Mouse (Mus musculus) layer of hippocampus, adult 18-20 months (tissue): ENCODE measurements around the gene Lrrc26. TPM values are rescaled to one million over a fixed set of nuclear protein-coding genes. Genes with fewer than 3 reads are reported as not detected.
A peak's percentile ranks its signal among the peaks of the same experiment; 100 is the strongest.
"Not testable (repeated sequence)": the region's sequence is repeated elsewhere in the genome, so short reads cannot be mapped to it uniquely, and the experiment has no call there.

Experiments used
- DNase-seq, 2 experiments: peaks; one replicate each; pipeline ENCODE4 v3.0.0; 2022; ENCODE audit warnings: low spot score in 2 of 2
- long read RNA-seq: library from polyadenylated mRNA; stranded (forward); transcript quantifications from one replicate; pipeline ENCODE4 v2.0.0, GENCODE M21; 2021
- total RNA-seq, 2 experiments: library from RNA; stranded (reverse); gene quantifications; 2 replicates each; pipeline ENCODE4 v1.2.3; 2021

Lrrc26 gene
- not detected for total RNA-seq
- long read RNA-seq: 0 reads

DNA sequence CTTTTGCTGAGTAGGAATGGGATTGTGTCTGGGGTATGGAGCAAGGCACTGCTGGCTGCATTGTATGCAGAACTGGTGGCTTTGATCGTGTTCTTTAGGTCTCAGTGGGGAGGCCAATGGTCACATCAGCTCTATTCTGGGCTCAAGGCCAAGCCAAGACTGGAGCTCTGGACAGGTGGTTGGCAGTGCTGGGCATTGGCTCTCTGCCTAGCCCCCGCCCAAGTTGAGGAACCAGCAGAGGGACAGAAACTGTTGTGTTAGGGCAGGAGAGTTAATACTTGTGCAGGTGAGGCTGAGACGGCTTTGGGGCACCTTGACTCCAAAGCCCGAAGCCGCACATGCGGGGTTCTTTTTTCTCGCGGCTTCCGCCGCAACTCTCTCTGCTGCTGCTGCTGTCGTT lies at the start of gene Lrrc26:
Lrrc26 (plus strand) TSS at position 265 of the 400 bp plus-strand sequence.
- no peak for DNase-seq

GRCm38 (mm10) chr2:25240310-25240709 lies 49.4 kb upstream of the Lrrc26 start:
- no peak for DNase-seq

DNA sequence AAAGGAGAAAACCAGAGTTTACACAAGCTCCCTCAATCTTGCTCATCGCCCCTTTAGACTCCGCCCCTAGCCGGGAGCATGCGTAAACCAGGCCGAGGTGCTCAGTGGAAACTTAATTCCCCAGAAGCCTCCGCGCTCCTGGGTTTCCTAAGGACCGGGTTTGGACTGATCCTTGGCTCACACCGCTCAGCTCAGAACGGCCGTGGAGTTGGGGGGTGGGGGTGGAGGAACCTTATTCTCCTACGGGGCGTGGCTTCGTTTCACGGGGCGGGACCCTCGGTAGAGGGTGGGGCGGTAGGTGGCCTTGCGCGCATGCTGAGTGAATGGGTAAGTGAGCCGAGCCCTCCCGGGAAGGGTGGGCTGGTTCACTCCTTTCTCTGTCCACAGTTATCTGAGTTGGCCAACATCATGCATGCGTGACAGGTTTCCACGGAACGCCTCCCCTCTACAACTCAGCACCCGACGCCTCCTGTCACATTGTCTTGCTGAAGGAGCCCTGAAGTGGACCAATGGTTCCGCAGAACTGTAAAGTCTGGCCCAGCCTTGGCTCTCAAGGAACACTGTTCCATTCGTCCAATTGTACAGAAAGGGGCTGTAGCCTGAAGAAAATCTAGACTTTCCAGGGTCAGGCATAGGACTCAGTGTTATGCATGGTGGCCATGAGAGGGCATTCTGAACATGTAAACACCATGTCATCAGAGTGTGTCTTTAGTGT lies 48.8 kb upstream of the Lrrc26 start:
- peak; percentile 58 to 77 for DNase-seq

DNA sequence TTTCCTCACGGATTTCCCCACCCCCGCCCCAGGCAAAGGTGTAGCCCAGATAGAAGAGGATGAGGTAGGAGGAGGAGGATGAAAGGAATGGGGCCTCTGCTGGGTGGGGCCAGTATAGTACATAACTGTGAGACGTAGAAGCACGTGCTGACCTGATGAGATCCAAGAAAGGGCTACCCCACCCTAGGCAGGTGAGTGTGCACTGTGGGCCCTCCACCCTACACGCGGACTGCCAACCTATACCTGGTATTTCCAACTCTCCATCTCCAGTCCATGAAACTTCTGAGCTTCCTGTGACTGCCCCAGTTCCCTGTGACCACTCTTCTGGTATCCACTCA lies 48.3 kb upstream of the Lrrc26 start:
- no peak for DNase-seq

GRCm38 (mm10) chr2:25242101-25242506 lies 47.6 kb upstream of the Lrrc26 start, which contains the start of the genes Rnf208 and Cysrt1:
Gene Rnf208 (plus strand): TSS chr2:25242255.
Gene Cysrt1 (minus strand): TSS chr2:25242452.
- DNase-seq: peak in 1 of 2 experiments; percentile 50

DNA sequence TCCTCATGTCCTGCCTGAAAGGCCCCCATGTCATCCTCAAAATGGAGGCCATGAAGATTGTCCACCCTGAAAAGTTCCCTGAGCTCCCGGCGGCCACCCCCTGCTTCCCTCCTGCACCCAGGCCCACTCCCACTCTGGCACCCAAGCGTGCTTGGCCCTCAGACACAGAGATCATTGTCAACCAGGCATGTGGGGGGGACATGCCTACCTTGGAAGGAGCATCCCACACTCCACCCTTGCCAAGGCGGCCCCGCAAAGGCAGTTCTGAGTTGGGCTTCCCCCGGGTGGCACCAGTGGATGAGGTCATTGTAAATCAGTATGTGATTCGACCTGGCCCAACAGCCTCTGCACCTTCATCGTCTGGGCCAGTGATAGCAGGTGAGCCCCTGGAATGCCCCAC lies 46.4 kb upstream of the Lrrc26 start:
- DNase-seq: no peak

GRCm38 (mm10) chr2:25244144-25244543 lies 45.6 kb upstream of the Lrrc26 start:
- no peak for DNase-seq

DNA sequence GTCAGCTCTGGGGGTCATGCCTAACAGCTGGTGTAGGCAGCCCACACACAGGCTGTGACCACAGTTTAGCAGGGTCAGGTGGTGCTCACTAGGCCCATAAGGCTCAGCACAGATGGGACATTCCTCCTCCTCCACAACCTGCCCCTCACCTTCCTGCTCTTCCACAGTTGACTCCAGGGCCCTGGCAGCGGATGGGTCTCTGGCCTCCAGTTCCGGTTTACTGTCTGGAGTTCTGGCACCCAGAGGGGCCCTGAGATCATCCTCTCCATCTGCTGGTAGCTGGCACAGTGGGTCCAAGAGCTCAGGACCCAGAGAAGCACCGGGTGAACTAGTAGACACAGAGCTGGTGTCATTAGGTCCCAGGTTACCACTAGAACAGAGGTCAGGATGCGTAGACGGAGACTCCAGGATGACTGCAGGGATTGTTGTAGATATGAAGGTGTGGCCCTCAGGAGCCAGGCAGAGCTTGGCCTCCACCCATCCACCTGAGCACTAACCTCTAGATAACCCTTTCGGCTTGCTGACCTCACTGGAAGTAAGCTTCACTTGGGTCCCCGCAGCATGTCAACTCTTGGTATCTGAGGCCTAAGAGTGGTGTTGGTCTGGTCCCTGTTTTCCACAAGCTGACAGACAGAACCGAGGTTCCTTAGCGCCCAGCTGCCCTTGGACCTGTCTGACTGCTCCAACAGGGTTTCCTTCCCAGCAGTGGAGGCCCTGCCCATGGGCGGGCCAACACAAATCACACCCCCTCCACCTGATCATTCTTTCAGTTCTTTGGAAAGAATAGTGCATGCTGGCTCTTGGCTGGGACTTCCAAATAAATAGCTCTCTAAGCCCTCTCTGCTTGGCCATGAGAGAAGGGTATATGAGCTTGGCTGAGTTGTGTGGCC lies 43.3 kb upstream of the Lrrc26 start, which contains the start of gene AL732309.1:
AL732309.1 (minus strand) TSS at position 681 of the 890 bp plus-strand sequence.
- DNase-seq: no peak

- DNase-seq: no peak
Measured at GRCm38 (mm10) chr2:25252331-25252730, 37.4 kb upstream of the Lrrc26 start.

DNA sequence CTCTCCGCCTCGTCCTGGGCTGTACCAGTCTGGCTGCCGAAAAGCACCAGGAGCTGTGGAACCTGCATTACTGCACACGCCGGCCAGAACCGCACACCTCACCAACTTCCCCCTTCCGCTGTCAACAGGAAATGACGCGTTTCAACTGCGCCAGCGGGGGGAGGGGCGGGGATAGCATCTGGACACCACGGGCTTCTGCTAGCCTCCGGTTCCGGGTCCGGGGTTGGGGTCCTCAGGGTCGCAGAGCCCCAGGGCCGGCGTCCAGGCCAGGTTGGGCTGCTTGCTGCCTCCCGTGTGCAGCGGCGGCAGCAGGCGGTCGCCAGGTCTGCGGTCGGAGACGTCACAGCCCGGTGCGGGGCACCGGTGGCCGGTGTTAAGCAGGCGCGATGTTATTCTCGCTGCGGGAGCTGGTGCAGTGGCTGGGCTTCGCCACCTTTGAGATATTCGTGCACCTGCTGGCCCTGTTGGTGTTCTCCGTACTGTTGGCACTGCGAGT lies 34.4 kb upstream of the Lrrc26 start, which contains the start of gene Tmem203:
Tmem203 (plus strand) TSS at position 156 of the 496 bp plus-strand sequence.
- DNase-seq: peak; percentile 78 to 88

- DNase-seq: not testable (repeated sequence)
Measured at GRCm38 (mm10) chr2:25256443-25257109, 33.1 kb upstream of the Lrrc26 start.

GRCm38 (mm10) chr2:25257250-25257649 lies 32.5 kb upstream of the Lrrc26 start:
- not testable (repeated sequence) for DNase-seq

DNA sequence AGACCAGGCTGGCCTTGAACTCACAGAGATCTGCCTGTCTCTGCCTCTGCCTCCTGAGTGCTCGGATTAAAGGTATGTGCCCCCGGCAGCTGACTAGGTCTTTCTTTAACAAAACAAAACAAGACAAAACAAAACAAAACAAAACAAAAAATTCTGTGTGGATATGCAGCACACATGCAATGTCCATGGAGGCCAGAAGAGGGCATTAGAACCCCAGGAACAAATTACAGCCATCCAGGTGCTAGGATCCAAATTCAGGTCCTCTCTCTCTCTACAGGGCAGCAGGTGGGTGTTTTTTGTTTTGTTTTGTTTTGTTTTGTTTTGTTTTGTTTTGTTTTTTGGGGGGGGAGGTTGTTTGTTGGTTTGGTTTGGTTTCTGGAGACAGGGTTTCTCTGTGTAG lies 30.8 kb upstream of the Lrrc26 start:
- DNase-seq: no peak

- DNase-seq: peak in 1 of 2 experiments; percentile 68
Measured at GRCm38 (mm10) chr2:25261870-25262269, 27.8 kb upstream of the Lrrc26 start.

DNA sequence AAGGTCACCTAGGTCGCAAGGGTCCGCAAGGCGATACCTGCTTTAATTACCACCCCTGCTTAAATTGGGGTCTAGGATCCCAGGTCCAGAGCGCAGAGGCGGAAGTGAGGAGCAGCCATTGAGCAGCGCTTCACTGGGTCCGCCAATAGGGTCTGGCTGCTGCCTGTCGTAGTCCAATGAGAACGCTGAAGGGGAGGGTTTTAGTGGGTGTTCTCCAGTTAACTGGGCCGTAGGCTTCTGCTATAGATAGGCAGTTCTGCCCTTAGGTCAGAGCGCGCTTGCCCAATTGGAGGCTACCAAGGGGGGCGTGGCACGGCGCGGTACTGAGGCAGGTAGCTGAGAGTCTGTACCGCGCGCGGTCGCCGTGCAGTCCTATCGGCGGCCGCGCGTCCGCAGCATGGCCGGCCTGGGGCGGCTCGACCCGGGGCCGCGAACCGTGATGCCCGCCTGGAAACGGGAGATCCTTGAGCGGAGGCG lies 27.4 kb upstream of the Lrrc26 start, which contains the start of gene Tprn:
Tprn (plus strand) TSS at position 328 of the 477 bp plus-strand sequence.
- peak; percentile 93 to 97 for DNase-seq

- DNase-seq: peak in 1 of 2 experiments; percentile 54
Measured at GRCm38 (mm10) chr2:25262795-25263622, 26.7 kb upstream of the Lrrc26 start.

GRCm38 (mm10) chr2:25263623-25264285 lies 26.0 kb upstream of the Lrrc26 start:
- no peak for DNase-seq

DNA sequence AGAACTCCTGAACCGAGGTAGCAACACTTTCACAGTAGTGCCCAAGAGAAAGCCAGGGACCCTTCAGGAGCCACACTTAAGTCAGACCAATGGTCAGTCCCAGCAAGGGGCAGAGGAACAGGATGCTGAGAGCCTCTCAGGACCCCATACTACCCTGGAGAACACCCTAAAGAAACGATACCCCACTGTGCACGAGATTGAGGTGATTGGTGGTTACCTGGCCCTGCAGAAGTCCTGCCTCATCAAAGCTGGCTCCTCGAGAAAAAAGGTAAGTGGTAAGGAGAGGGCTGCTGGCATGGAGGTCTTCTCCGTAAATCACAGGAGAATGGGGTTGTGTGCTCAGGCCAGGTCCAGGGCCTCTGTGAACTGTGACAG lies 25.4 kb upstream of the Lrrc26 start:
- no peak for DNase-seq

GRCm38 (mm10) chr2:25264851-25265250 lies 24.9 kb upstream of the Lrrc26 start:
- no peak for DNase-seq
